Mouse (Mus musculus) limb, embryonic 15.5 days (tissue): ENCODE data around the gene Bcl3. TPM values are rescaled to one million over a fixed set of nuclear protein-coding genes. Genes with fewer than 3 reads are reported as not detected.

Experiments
- ATAC-seq: fragments of 200-750 bp; cut with Nextera tagmentation; 2 replicates; pipeline ENCODE4 v1.8.0; 2017; ENCODE audit warnings: low read depth, moderate TSS enrichment; ENCODE audit not compliant: insufficient number of reproducible peaks, low FRiP score, low TSS enrichment
- H3K27ac ChIP-seq: fragments of 300-500 bp; sonication (generic); 2 replicates; pipeline ENCODE4 v1.5.1; 2015; ENCODE audit warnings: moderate library complexity, mild to moderate bottlenecking, inconsistent platforms
- H3K27me3 ChIP-seq: fragments of 300-500 bp; sonication (generic); 2 replicates; pipeline ENCODE4 v1.6.1; 2015; ENCODE audit warnings: inconsistent platforms
- H3K36me3 ChIP-seq: fragments of 300-500 bp; sonication (generic); 2 replicates; pipeline ENCODE4 v1.6.1; 2015; ENCODE audit warnings: inconsistent platforms
- H3K4me1 ChIP-seq: fragments of 300-500 bp; sonication (generic); 2 replicates; pipeline ENCODE4 v1.6.1; 2015; ENCODE audit warnings: inconsistent platforms
- H3K4me2 ChIP-seq: fragments of 300-500 bp; sonication (generic); 2 replicates; pipeline ENCODE4 v1.6.1; 2015; ENCODE audit warnings: mild to moderate bottlenecking, inconsistent platforms
- H3K4me3 ChIP-seq: fragments of 300-500 bp; sonication (generic); 2 replicates; pipeline ENCODE4 v1.5.1; 2015; ENCODE audit warnings: mild to moderate bottlenecking, inconsistent platforms
- H3K9ac ChIP-seq: fragments of 300-500 bp; sonication (generic); 2 replicates; pipeline ENCODE4 v1.6.1; 2015; ENCODE audit warnings: inconsistent platforms
- H3K9me3 ChIP-seq: fragments of 300-500 bp; sonication (generic); 2 replicates; pipeline ENCODE4 v1.6.1; 2016; ENCODE audit warnings: inconsistent platforms
- WGBS: fragments of 180-500 bp; shearing (Covaris S2); methylation state at CpG from one replicate; pipeline ENCODE4 v1.1.7; 2015; 5-methylcytosine and 5-hydroxymethylcytosine counted together
- polyA plus RNA-seq: library from polyadenylated mRNA; unstranded; fragments of >200 nt; fragmentation: Nextera tagmentation; extraction: Ambion mirVana; gene quantifications from 2 replicates; pipeline ENCODE4 v1.2.1, GENCODE M21; 2015

The Bcl3 gene
- polyA plus RNA-seq, 1 experiment from 2014 or later = 3.9 TPM

DNA sequence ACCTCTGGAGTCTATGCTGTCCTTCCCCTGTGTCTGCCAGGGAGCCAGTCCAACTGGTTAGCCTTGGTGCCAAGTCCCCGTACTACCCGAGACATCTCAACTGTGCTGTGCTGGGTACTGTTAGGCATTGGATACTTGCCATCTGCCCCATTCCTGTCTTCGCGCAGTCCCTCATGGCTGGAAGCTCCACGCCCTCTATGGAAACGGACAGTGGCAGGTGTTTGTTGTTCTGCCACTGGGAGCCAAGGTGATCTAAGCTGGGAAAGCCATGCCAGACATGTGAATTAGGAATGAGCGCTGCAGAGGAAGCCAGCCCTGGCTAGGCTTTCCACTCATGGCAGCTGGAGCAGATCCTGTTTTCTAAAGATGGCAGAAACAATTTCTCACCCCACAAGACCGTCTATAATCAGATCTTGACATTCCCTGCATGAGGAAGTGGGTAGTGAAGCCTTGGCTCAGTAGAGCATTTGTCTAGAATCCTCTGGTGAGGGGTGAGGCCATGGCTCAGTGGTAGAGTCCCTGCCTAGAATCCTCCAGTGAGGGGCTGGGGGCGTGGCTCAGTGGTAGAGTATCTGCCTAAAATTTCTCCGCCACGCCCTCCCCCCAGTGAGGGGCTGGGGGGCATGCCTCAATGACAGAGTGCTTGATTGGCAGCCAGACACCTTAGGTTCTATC, 45.4 kb downstream of the Bcl3 start:
- peak overlapping the region; percentile 14 for H3K27ac ChIP-seq

DNA sequence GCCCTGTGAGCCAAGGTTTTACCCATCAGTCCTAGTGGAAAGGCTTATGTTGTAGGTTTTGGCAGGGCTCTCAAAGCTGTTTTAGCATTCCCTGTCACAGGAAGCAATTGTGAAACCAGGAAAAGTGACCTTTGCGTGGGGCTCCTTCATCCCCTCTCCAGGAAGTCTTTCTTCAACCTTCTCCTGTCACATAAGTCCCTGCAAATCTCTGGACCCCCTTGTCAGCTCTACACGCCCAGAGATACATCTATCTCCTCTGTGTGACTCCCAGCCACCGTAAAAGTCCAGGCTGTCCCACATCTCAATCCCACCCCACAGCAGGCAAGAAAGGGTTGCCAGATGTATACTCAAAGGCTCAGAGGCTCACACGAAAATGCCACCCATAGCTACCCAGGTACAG, 50.9 kb downstream of the Bcl3 start:
- H3K4me3 ChIP-seq = no peak overlapping the region
- H3K27me3 ChIP-seq = no peaks in the 10 kb centered on the region
- peak overlapping the region; percentile 78; the same call in 1 of the 2 replicates for H3K4me2 ChIP-seq
- no peak overlapping the region for H3K27ac ChIP-seq
- H3K9me3 ChIP-seq = no peaks in the 10 kb centered on the region
- 51% methylated on average over 4 of the region's 4 CpGs for WGBS
- peaks cover 27% of the 10 kb centered on the region for H3K4me1 ChIP-seq
- no peak for ATAC-seq
- H3K36me3 ChIP-seq = no peaks in the 10 kb centered on the region
- no peak overlapping the region for H3K9ac ChIP-seq

More for the DNA sequence above, 45.4 kb downstream of the Bcl3 start:
- ATAC-seq = peak; percentile 66; the same call in 1 of the 2 replicates
- no peaks in the 10 kb centered on the region for H3K9me3 ChIP-seq
- H3K4me1 ChIP-seq = no peaks in the 10 kb centered on the region
- WGBS = 84% methylated on average over 11 of the region's 11 CpGs
- no peaks in the 10 kb centered on the region for H3K36me3 ChIP-seq
- H3K4me3 ChIP-seq = no peak overlapping the region
- no peak overlapping the region for H3K4me2 ChIP-seq
- H3K27me3 ChIP-seq = no peaks in the 10 kb centered on the region
- no peak overlapping the region for H3K9ac ChIP-seq

DNA sequence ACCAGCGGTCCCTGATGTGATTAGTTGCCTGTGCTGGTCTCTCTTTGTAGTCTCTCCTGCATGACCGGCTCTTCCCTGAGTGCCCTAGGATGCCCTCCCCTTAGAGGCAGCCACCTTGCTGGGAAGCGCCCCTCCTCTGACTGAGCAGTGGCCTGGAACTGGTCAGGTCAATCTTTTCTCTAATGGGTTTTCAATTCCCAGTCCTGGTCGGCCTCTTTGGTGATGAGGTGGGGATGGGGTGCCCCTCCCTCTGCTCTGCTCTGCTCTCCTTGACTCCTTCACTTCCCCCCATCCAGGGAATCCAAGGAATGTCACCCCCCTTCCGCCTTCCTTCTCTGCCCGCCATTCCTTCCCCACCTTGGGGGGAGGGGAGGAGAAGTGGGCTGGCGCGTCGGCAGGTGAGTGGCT, 51.6 kb downstream of the Bcl3 start, which contains the start of gene Bcam:
TSS of gene Bcam (minus strand) at position 33 of the 408 bp plus-strand sequence.
- H3K27ac ChIP-seq = peak within 1 kb of the TSS; percentile 47
- 5% methylated on average over 9 of the region's 9 CpGs for WGBS
- ATAC-seq = no peak
- H3K9me3 ChIP-seq = no peaks in the 10 kb centered on the region
- H3K27me3 ChIP-seq = no peaks in the 10 kb centered on the region
- peaks cover 27% of the 10 kb centered on the region for H3K4me1 ChIP-seq
- peak within 1 kb of the TSS; percentile 44 for H3K9ac ChIP-seq
- peak within 1 kb of the TSS; percentile 47 for H3K4me3 ChIP-seq
- H3K4me2 ChIP-seq = peak within 1 kb of the TSS; percentile 78
- no peaks in the 10 kb centered on the region for H3K36me3 ChIP-seq

DNA sequence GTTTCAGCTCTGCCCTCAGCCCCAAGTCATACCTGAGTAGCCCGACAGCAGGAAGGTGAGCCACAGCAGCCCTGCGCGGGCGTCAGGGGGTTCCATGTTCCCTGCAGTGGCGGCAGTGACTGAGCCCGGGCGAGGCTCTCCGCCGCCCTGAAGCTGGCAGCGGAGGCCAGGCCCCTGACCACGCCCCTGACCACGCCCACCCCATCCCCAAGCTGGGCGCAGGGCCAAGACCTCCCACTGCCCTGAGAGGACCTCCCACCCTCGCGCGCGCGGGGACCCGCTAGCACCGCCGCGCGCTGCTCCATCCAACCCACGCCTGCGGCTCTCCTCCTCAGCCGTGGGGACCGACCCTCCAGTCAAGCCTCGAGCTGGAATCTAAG, 52.2 kb downstream of the Bcl3 start:
- H3K4me1 ChIP-seq = peaks cover 27% of the 10 kb centered on the region
- peak overlapping the region; percentile 47 for H3K4me3 ChIP-seq
- peaks cover 6% of the 10 kb centered on the region; the same call in 1 of the 2 replicates for H3K36me3 ChIP-seq
- peak; percentile 67 for ATAC-seq
- under 1% methylated on average over 28 of the region's 28 CpGs for WGBS
- no peaks in the 10 kb centered on the region for H3K9me3 ChIP-seq
- H3K4me2 ChIP-seq = peak overlapping the region; percentile 78
- H3K9ac ChIP-seq = peak overlapping the region; percentile 44
- peak overlapping the region; percentile 47 for H3K27ac ChIP-seq
- no peaks in the 10 kb centered on the region for H3K27me3 ChIP-seq

DNA sequence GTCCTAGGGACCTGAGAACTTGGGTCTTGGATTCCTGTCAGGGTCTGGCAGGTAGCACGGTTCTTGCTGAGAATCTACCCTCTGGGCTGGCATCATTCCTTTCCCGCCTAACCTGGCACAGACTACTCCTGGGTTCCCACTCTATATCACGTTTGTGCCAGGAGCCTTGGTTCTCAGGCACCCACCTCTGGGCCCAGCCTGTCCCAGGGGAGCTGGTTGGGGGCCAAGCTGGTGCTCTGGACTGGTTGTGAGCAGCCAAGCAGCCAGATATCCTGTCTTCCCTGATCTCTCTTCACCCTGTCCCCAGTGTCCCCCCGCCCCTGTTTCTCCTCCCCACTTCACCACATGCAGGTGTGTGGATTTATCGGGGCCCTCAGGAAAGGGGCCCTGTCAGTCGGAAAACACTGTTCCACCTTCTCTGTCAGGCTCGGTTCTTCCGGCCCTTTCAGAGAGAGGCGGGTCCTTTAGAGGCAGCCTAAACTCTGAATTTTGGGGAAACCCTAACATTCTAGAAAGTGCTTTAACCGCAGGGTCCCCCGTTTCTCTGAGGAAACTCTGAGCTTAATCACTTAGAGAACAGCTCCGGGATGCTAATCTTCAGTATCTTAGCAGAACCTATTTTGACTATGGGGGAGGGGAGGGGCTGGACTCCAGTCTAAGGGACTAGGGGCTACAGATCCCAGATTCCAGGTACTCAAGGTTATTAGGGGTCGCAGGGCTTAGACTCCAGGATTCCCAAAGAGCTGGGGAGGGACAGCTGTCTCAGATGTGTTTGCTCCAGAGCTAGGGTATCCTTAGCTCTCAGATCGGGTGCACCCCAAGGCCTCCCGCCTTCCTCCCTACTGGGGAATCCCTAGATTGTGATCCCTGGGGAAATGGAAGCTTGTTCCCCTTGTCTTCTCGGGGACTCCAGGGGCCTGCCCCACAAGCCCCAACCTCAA, 52.9 kb downstream of the Bcl3 start:
- no peak for ATAC-seq
- H3K9ac ChIP-seq = peak overlapping the region; percentile 44
- 6% methylated on average over 16 of the region's 16 CpGs for WGBS
- H3K9me3 ChIP-seq = no peaks in the 10 kb centered on the region
- peak overlapping the region; percentile 47 for H3K4me3 ChIP-seq
- H3K36me3 ChIP-seq = peaks cover 12% of the 10 kb centered on the region
- H3K4me2 ChIP-seq = peak overlapping the region; percentile 78
- H3K27ac ChIP-seq = peak overlapping the region; percentile 55
- H3K27me3 ChIP-seq = no peaks in the 10 kb centered on the region
- H3K4me1 ChIP-seq = peaks cover 27% of the 10 kb centered on the region

DNA sequence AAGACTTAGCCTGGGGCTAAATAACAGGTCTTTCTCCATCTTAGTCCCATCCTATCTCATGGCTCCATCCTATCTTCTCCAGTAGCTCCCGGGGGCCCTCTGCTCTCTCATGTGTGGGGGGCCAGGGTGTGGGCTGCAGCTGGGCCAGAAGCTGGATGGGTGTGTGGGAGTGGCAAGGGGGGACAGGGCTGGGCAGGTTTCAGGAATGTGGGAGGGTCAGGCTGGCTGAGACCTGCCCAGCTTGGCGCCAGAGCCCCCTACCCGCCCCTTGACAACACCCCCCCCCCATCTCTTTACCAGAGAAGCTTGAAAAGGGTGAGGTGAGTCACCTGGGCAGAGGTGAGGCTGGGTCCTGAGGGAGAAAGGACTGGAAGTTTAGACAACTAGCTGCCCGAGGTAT, 53.6 kb downstream of the Bcl3 start:
- H3K9ac ChIP-seq = no peak overlapping the region
- no peaks in the 10 kb centered on the region for H3K9me3 ChIP-seq
- no peaks in the 10 kb centered on the region for H3K27me3 ChIP-seq
- H3K4me3 ChIP-seq = peak overlapping the region; percentile 47
- peaks cover 18% of the 10 kb centered on the region for H3K36me3 ChIP-seq
- 18% methylated on average over 4 of the region's 4 CpGs for WGBS
- peaks cover 27% of the 10 kb centered on the region for H3K4me1 ChIP-seq
- H3K4me2 ChIP-seq = peak overlapping the region; percentile 78
- no peak for ATAC-seq
- H3K27ac ChIP-seq = peak overlapping the region; percentile 55; the same call in 1 of the 2 replicates

DNA sequence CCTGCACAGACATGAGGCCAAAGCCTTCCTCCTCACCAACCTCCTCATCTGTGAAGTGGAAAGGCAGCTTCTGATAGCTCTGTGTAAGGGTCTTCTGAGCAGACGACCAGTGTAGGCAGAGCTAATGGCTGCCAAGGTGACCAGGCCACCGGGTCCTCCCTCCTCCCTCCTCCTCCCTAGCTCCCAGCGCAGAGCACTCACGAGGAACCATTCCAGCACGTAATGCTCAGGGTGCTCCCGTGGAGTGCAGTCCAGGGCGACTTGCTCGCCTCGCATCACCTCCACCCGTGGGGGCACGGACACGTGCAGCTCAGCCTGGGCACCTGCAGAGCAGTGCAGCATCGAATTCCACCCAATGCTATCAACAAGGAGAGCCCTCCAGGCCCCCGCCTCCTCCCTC, 54.3 kb downstream of the Bcl3 start:
- H3K27ac ChIP-seq = no peak overlapping the region

DNA sequence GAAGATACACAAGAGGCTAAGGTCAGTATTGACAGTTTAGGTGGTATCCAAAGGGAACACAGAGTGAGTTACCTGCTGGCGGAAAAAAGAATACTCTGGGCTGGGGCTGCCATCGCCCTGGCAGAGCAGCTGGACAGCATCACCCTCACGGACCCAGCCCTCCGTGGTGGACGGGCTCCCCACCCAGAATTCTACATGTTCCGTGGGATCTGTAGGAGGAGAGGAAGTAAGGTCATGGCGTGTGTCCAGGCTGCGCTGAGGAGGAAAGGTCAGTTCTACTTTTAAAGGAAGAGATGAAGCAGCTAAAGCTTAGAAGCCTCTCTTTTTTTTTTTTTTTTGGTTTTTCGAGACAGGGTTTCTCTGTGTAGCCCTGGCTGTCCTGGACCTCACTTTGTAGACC, 58.0 kb downstream of the Bcl3 start:
- WGBS = 90% methylated on average over 9 of the region's 9 CpGs

More for the DNA sequence above, 54.3 kb downstream of the Bcl3 start:
- Histone ChIP-seq H3K9ac (no peak overlapping the region), H3K4me3 (peak overlapping the region; percentile 47), H3K27me3 (no peaks in the 10 kb centered on the region), H3K4me2 (peak overlapping the region; percentile 78), H3K4me1 (peaks cover 27% of the 10 kb centered on the region), H3K36me3 (peaks cover 24% of the 10 kb centered on the region), H3K9me3 (no peaks in the 10 kb centered on the region)
- no peak for ATAC-seq
- WGBS = 59% methylated on average over 14 of the region's 14 CpGs

DNA sequence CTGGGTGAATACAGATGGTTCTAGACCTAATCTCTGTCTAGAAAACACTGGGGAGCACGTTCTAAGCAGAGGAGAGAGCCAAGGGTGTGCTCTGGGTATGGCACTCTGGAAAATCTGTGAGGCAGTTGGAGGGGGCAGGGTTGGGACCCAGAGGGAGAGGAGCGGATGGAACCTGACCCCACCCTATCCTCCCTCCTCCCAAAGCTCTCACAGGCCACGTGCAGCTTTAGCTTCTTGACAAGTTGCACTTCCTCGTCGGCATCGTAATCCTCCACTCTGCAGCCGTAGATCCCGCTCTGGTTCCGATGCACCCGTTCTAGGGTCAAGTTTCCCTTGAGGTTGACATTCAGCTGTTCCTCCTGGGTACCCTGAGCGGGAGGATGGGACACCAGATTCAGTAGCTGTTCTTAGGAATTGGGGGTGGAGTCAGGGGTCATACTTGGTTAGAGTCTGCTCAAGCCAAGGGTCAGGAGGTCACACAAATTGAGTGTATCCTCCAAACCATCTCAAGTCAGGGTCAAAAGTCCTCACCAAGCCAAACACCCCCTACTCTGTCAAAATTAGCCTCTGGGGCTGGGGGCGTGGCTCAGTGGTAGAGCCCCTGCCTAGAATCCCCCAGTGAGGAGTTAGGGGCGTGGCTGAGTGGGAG, 58.6 kb downstream of the Bcl3 start:
- Histone ChIP-seq H3K4me3 (no peak overlapping the region), H3K9me3 (no peaks in the 10 kb centered on the region), H3K9ac (no peak overlapping the region), H3K27ac (no peak overlapping the region), H3K27me3 (no peaks in the 10 kb centered on the region), H3K36me3 (peaks cover 46% of the 10 kb centered on the region), H3K4me1 (peaks cover 3% of the 10 kb centered on the region), H3K4me2 (no peak overlapping the region)
- ATAC-seq = no peak
- WGBS = 79% methylated on average over 13 of the region's 13 CpGs

More for the DNA sequence above, 58.0 kb downstream of the Bcl3 start:
- peaks cover 41% of the 10 kb centered on the region for H3K36me3 ChIP-seq
- H3K4me2 ChIP-seq = no peak overlapping the region
- H3K9me3 ChIP-seq = no peaks in the 10 kb centered on the region
- H3K4me1 ChIP-seq = peaks cover 9% of the 10 kb centered on the region
- no peak overlapping the region for H3K9ac ChIP-seq
- no peak overlapping the region for H3K4me3 ChIP-seq
- H3K27ac ChIP-seq = no peak overlapping the region
- no peaks in the 10 kb centered on the region for H3K27me3 ChIP-seq
- no peak for ATAC-seq

DNA sequence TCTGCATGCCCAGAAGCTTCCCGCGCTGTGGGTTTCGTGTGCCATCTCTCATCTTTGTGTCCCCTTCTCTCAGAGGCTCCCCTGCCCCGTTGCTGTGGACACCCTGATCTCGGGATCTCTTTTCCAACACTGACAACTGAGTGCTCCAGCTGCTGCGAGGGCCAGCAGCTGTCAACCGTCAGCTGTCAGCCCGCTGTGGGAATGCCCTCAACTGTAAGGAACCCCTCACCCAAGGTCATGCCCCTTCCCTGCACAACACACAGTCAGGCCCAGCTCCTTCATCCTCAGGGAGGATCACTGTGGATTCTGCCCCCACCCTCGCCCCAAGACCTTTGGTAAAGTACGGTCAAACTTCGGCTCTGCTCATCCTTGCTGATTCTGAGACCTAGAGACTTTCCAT, 60.3 kb downstream of the Bcl3 start:
- H3K27me3 ChIP-seq = no peaks in the 10 kb centered on the region
- no peaks in the 10 kb centered on the region for H3K4me1 ChIP-seq
- H3K36me3 ChIP-seq = peaks cover 58% of the 10 kb centered on the region
- no peak overlapping the region for H3K4me2 ChIP-seq
- peak; percentile 56; the same call in 1 of the 2 replicates for ATAC-seq
- 74% methylated on average over 11 of the region's 11 CpGs for WGBS
- no peak overlapping the region for H3K4me3 ChIP-seq
- H3K9me3 ChIP-seq = no peaks in the 10 kb centered on the region
- H3K27ac ChIP-seq = no peak overlapping the region
- H3K9ac ChIP-seq = no peak overlapping the region

DNA sequence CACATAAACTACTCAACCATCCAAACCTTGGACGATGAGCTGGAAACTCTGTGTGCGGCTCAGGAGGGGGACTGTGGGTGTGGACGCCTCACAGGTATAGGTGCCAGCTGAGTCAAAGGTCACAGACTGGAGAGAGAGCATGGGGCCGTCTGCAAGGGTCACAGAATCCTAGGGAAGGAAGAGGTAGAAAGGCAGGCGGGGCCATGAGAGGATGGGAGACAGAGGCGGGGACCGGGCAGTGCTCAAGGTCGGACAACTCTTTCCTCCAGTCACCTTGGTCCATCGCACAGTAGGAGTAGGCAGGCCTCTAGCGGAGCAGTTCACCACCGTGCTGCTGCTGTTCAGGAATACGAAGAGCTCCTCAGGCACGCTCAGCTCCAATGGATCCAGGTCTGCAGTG, 62.5 kb downstream of the Bcl3 start:
- no peaks in the 10 kb centered on the region for H3K27me3 ChIP-seq
- 85% methylated on average over 13 of the region's 13 CpGs for WGBS
- ATAC-seq = no peak
- H3K27ac ChIP-seq = no peak overlapping the region
- H3K4me2 ChIP-seq = no peak overlapping the region
- H3K36me3 ChIP-seq = peaks cover 52% of the 10 kb centered on the region
- no peaks in the 10 kb centered on the region for H3K9me3 ChIP-seq
- peaks cover 9% of the 10 kb centered on the region for H3K4me1 ChIP-seq
- no peak overlapping the region for H3K4me3 ChIP-seq
- no peak overlapping the region for H3K9ac ChIP-seq
